Mouse (Mus musculus): ENCODE results near the gene Plcb4. TPM values are rescaled to one million over a fixed set of nuclear protein-coding genes. Genes with fewer than 3 reads are reported as not detected.

The Plcb4 gene
- total RNA-seq, 1 experiment = 24.0 TPM

- Histone ChIP-seq H3K4me3 (ENCODE audit: insufficient read depth in 1 of 2, low read depth in 1 of 2, low read length in 2 of 2, poor library complexity in 1 of 2, severe bottlenecking in 1 of 2) (no peak overlapping the region), H3K4me1 (ENCODE audit: control insufficient read depth in 2 of 2, insufficient read depth in 2 of 2, low read length in 2 of 2, poor library complexity in 1 of 2) (peaks cover 5 to 7% of the 10 kb centered on the region in 2 experiments; a peak in 2 of 4 replicates), H3K9ac (ENCODE audit: insufficient read depth, low read depth, low read length, poor library complexity, severe bottlenecking) (no peak overlapping the region), H3K36me3 (ENCODE audit: control insufficient read depth, insufficient read depth, low read length, poor library complexity, severe bottlenecking) (no peaks in the 10 kb centered on the region), H3K27ac (ENCODE audit: insufficient read depth, low read depth, low read length, poor library complexity, severe bottlenecking) (no peak overlapping the region), H3K9me3 (ENCODE audit: control insufficient read depth, insufficient read depth, low read depth, low read length) (no peaks in the 10 kb centered on the region)
- no peak for TF ChIP-seq CHD2 (IDR thresholded peaks at IDR 0.05; ENCODE audit: low read depth, low read length)
- no peak for TF ChIP-seq ZC3H11A (IDR thresholded peaks at IDR 0.05; ENCODE audit: borderline replicate concordance, low read depth, low read length)
- no peak for DNase-seq (ENCODE audit: low read depth, low spot score)
- in situ Hi-C loops (cut with MboI; ENCODE audit: low sequenced_read_pairs in 2 of 2, unreplicated experiment in 2 of 2) = no loop called here
Measured at GRCm38 (mm10) chr2:135619956-135620355, 38.9 kb upstream of the Plcb4 start.

GRCm38 (mm10) chr2:135627821-135628220 lies 31.0 kb upstream of the Plcb4 start:
- no peaks in the 10 kb centered on the region for H3K36me3 ChIP-seq (ENCODE audit: control insufficient read depth, insufficient read depth, low read length, poor library complexity, severe bottlenecking)
- TF ChIP-seq HCFC1 (IDR thresholded peaks at IDR 0.05; ENCODE audit: borderline replicate concordance, insufficient read depth, low read length) = no peak
- no peak for TF ChIP-seq CHD2 (IDR thresholded peaks at IDR 0.05; ENCODE audit: low read depth, low read length)
- no peak for TF ChIP-seq ZC3H11A (IDR thresholded peaks at IDR 0.05; ENCODE audit: borderline replicate concordance, low read depth, low read length)
- no peak for TF ChIP-seq ZNF384 (IDR thresholded peaks at IDR 0.05; ENCODE audit: low read depth, low read length)
- no peak for TF ChIP-seq MAFK (IDR thresholded peaks at IDR 0.05; ENCODE audit: insufficient read depth, low read depth, low read length)
- H3K4me1 ChIP-seq (ENCODE audit: control insufficient read depth in 2 of 2, insufficient read depth in 2 of 2, low read length in 2 of 2, poor library complexity in 1 of 2) = 0 out of 4 replicates have a peak, but pooled peaks cover 2 to 4% of the 10 kb centered on the region in 2 experiments
- H3K27ac ChIP-seq (ENCODE audit: insufficient read depth, low read depth, low read length, poor library complexity, severe bottlenecking) = no peak overlapping the region
- in situ Hi-C loops (cut with MboI; ENCODE audit: low sequenced_read_pairs in 2 of 2, unreplicated experiment in 2 of 2) = no loop called here
- H3K9me3 ChIP-seq (ENCODE audit: control insufficient read depth, insufficient read depth, low read depth, low read length) = no peaks in the 10 kb centered on the region
- DNase-seq (ENCODE audit: low read depth, low spot score) = no peak
- no peak overlapping the region for H3K4me3 ChIP-seq (ENCODE audit: insufficient read depth in 1 of 2, low read depth in 1 of 2, low read length in 2 of 2, poor library complexity in 1 of 2, severe bottlenecking in 1 of 2)
- no peak overlapping the region for H3K9ac ChIP-seq (ENCODE audit: insufficient read depth, low read depth, low read length, poor library complexity, severe bottlenecking)

GRCm38 (mm10) chr2:135637227-135637626 lies 21.6 kb upstream of the Plcb4 start:
- Histone ChIP-seq H3K9ac (ENCODE audit: insufficient read depth, low read depth, low read length, poor library complexity, severe bottlenecking) (no peak overlapping the region), H3K4me1 (ENCODE audit: control insufficient read depth in 2 of 2, insufficient read depth in 2 of 2, low read length in 2 of 2, poor library complexity in 1 of 2) (no peaks in the 10 kb centered on the region), H3K36me3 (ENCODE audit: control insufficient read depth, insufficient read depth, low read length, poor library complexity, severe bottlenecking) (no peaks in the 10 kb centered on the region), H3K27ac (ENCODE audit: insufficient read depth, low read depth, low read length, poor library complexity, severe bottlenecking) (no peak overlapping the region), H3K9me3 (ENCODE audit: control insufficient read depth, insufficient read depth, low read depth, low read length) (no peaks in the 10 kb centered on the region), H3K4me3 (ENCODE audit: insufficient read depth in 1 of 2, low read depth in 1 of 2, low read length in 2 of 2, poor library complexity in 1 of 2, severe bottlenecking in 1 of 2) (no peak overlapping the region)
- TF ChIP-seq ZC3H11A (IDR thresholded peaks at IDR 0.05; ENCODE audit: borderline replicate concordance, low read depth, low read length) (no peak), CHD2 (IDR thresholded peaks at IDR 0.05; ENCODE audit: low read depth, low read length) (no peak), MAFK (IDR thresholded peaks at IDR 0.05; ENCODE audit: insufficient read depth, low read depth, low read length) (no peak), ZNF384 (IDR thresholded peaks at IDR 0.05; ENCODE audit: low read depth, low read length) (no peak), HCFC1 (IDR thresholded peaks at IDR 0.05; ENCODE audit: borderline replicate concordance, insufficient read depth, low read length) (no peak)
- in situ Hi-C loops (cut with MboI; ENCODE audit: low sequenced_read_pairs in 2 of 2, unreplicated experiment in 2 of 2) = no loop called here
- DNase-seq (ENCODE audit: low read depth, low spot score) = no peak

- Histone ChIP-seq H3K9ac (ENCODE audit: insufficient read depth, low read depth, low read length, poor library complexity, severe bottlenecking) (no peak overlapping the region), H3K4me3 (ENCODE audit: insufficient read depth in 1 of 2, low read depth in 1 of 2, low read length in 2 of 2, poor library complexity in 1 of 2, severe bottlenecking in 1 of 2) (no peak overlapping the region), H3K36me3 (ENCODE audit: control insufficient read depth, insufficient read depth, low read length, poor library complexity, severe bottlenecking) (no peaks in the 10 kb centered on the region), H3K4me1 (ENCODE audit: control insufficient read depth in 2 of 2, insufficient read depth in 2 of 2, low read length in 2 of 2, poor library complexity in 1 of 2) (no peaks in the 10 kb centered on the region), H3K27ac (ENCODE audit: insufficient read depth, low read depth, low read length, poor library complexity, severe bottlenecking) (no peak overlapping the region), H3K9me3 (ENCODE audit: control insufficient read depth, insufficient read depth, low read depth, low read length) (no peaks in the 10 kb centered on the region)
- TF ChIP-seq ZNF384 (IDR thresholded peaks at IDR 0.05; ENCODE audit: low read depth, low read length) (no peak), MAFK (IDR thresholded peaks at IDR 0.05; ENCODE audit: insufficient read depth, low read depth, low read length) (no peak), ZC3H11A (IDR thresholded peaks at IDR 0.05; ENCODE audit: borderline replicate concordance, low read depth, low read length) (no peak), HCFC1 (IDR thresholded peaks at IDR 0.05; ENCODE audit: borderline replicate concordance, insufficient read depth, low read length) (no peak), CHD2 (IDR thresholded peaks at IDR 0.05; ENCODE audit: low read depth, low read length) (no peak)
- DNase-seq (ENCODE audit: low read depth, low spot score) = no peak
- in situ Hi-C loops (cut with MboI; ENCODE audit: low sequenced_read_pairs in 2 of 2, unreplicated experiment in 2 of 2) = no loop called here
Measured at GRCm38 (mm10) chr2:135641002-135641401, 17.8 kb upstream of the Plcb4 start.

GRCm38 (mm10) chr2:135641636-135642035 lies 17.2 kb upstream of the Plcb4 start:
- in situ Hi-C loops (cut with MboI; ENCODE audit: low sequenced_read_pairs in 2 of 2, unreplicated experiment in 2 of 2) = no loop called here
- Histone ChIP-seq H3K36me3 (ENCODE audit: control insufficient read depth, insufficient read depth, low read length, poor library complexity, severe bottlenecking) (no peaks in the 10 kb centered on the region), H3K4me3 (ENCODE audit: insufficient read depth in 1 of 2, low read depth in 1 of 2, low read length in 2 of 2, poor library complexity in 1 of 2, severe bottlenecking in 1 of 2) (no peak overlapping the region), H3K27ac (ENCODE audit: insufficient read depth, low read depth, low read length, poor library complexity, severe bottlenecking) (no peak overlapping the region), H3K9me3 (ENCODE audit: control insufficient read depth, insufficient read depth, low read depth, low read length) (no peaks in the 10 kb centered on the region), H3K4me1 (ENCODE audit: control insufficient read depth in 2 of 2, insufficient read depth in 2 of 2, low read length in 2 of 2, poor library complexity in 1 of 2) (no peaks in the 10 kb centered on the region), H3K9ac (ENCODE audit: insufficient read depth, low read depth, low read length, poor library complexity, severe bottlenecking) (no peak overlapping the region)
- TF ChIP-seq MAFK (IDR thresholded peaks at IDR 0.05; ENCODE audit: insufficient read depth, low read depth, low read length) (no peak), HCFC1 (IDR thresholded peaks at IDR 0.05; ENCODE audit: borderline replicate concordance, insufficient read depth, low read length) (no peak), ZNF384 (IDR thresholded peaks at IDR 0.05; ENCODE audit: low read depth, low read length) (no peak), ZC3H11A (IDR thresholded peaks at IDR 0.05; ENCODE audit: borderline replicate concordance, low read depth, low read length) (no peak), CHD2 (IDR thresholded peaks at IDR 0.05; ENCODE audit: low read depth, low read length) (no peak)
- DNase-seq (ENCODE audit: low read depth, low spot score) = no peak
